Mouse (Mus musculus) MEL (cell line): ENCODE measurements around the gene Hspa12b. TPM values are rescaled to one million over a fixed set of nuclear protein-coding genes. Genes with fewer than 3 reads are reported as not detected.

ENCODE experiments used
- DNase-seq: peaks from one replicate; pipeline ENCODE4 v3.0.0; 2011; ENCODE audit warnings: low read depth, low spot score
- H3K27ac ChIP-seq: 2 replicates; pipeline ENCODE4 v1.5.1; 2012; ENCODE audit warnings: low read depth, mild to moderate bottlenecking, control low read depth, low read length, moderate library complexity; ENCODE audit not compliant: control insufficient read depth
- H3K27me3 ChIP-seq, 2 experiments: fragments of 150-350 bp in 1 of 2; sonication (generic) in 1 of 2; 2 replicates each; pipeline ENCODE4 v1.6.1; 2012; ENCODE audit warnings: low read length in 2 of 2, mild to moderate bottlenecking in 2 of 2, improper control_type of control experiment in 1 of 2, moderate library complexity in 1 of 2; ENCODE audit not compliant: insufficient read depth in 2 of 2, control insufficient read depth in 1 of 2
- H3K36me3 ChIP-seq, 2 experiments: 2 replicates each; pipeline ENCODE4 v1.6.1; 2012 to 2014; ENCODE audit warnings: low read length in 2 of 2, improper control_type of control experiment in 1 of 2, inconsistent platforms in 1 of 2, mild to moderate bottlenecking in 1 of 2; ENCODE audit not compliant: insufficient read depth in 2 of 2, control insufficient read depth in 1 of 2
- H3K4me1 ChIP-seq, 2 experiments: fragments of 150-350 bp in 1 of 2; sonication (generic) in 1 of 2; 2 replicates each; pipeline ENCODE4 v1.6.1; 2012; ENCODE audit warnings: low read length in 2 of 2, improper control_type of control experiment in 1 of 2, mild to moderate bottlenecking in 1 of 2; ENCODE audit not compliant: insufficient read depth in 2 of 2, control insufficient read depth in 1 of 2
- H3K4me3 ChIP-seq, 2 experiments: fragments of 150-350 bp in 1 of 2; sonication (generic) in 1 of 2; 2 replicates each; pipeline ENCODE4 v1.5.1; 2012; ENCODE audit warnings: low read depth in 2 of 2, low read length in 2 of 2, mild to moderate bottlenecking in 2 of 2, moderate library complexity in 2 of 2, control low read depth in 1 of 2, improper control_type of control experiment in 1 of 2; ENCODE audit not compliant: control insufficient read depth in 1 of 2, insufficient read depth in 1 of 2
- H3K79me2 ChIP-seq: 2 replicates; pipeline ENCODE4 v1.6.1; 2012; ENCODE audit warnings: mild to moderate bottlenecking, low read length, moderate library complexity; ENCODE audit not compliant: control insufficient read depth, poor library complexity, insufficient read depth
- H3K9ac ChIP-seq: 2 replicates; pipeline ENCODE4 v1.6.1; 2012; ENCODE audit warnings: low read depth, mild to moderate bottlenecking, control low read depth, low read length, moderate library complexity; ENCODE audit not compliant: control insufficient read depth, poor library complexity, severe bottlenecking
- H3K9me3 ChIP-seq: fragments of 150-350 bp; sonication (generic); replicated peaks from 2 replicates; pipeline ENCODE4 v1.6.1; 2012; ENCODE audit warnings: mild to moderate bottlenecking, low read length, improper control_type of control experiment, moderate library complexity; ENCODE audit not compliant: insufficient read depth
- BHLHE40 ChIP-seq: IDR thresholded peaks from 2 replicates; pipeline ENCODE4 v1.6.1; 2012; ENCODE audit warnings: low read depth, mild to moderate bottlenecking, inconsistent platforms, low read length, improper control_type of control experiment, borderline replicate concordance
- CHD1 ChIP-seq: IDR thresholded peaks from 2 replicates; pipeline ENCODE4 v1.6.1; 2012; ENCODE audit warnings: low read depth, mild to moderate bottlenecking, inconsistent platforms, low read length, improper control_type of control experiment
- CHD2 ChIP-seq: IDR thresholded peaks from 2 replicates; pipeline ENCODE4 v1.6.1; 2011; ENCODE audit warnings: low read length, improper control_type of control experiment
- CTCF ChIP-seq, 3 experiments: IDR thresholded peaks in 2 of 3; conservative IDR thresholded peaks in 1 of 3; 2 replicates each; pipeline ENCODE4 v1.5.1; 2011 to 2012; ENCODE audit warnings: low read length in 3 of 3, low read depth in 2 of 3, mild to moderate bottlenecking in 2 of 3, improper control_type of control experiment in 1 of 3, inconsistent platforms in 1 of 3, mixed read lengths in 1 of 3, moderate library complexity in 1 of 3; ENCODE audit not compliant: control insufficient read depth in 1 of 3, insufficient read depth in 1 of 3, poor library complexity in 1 of 3, severe bottlenecking in 1 of 3
- E2F4 ChIP-seq: IDR thresholded peaks from 2 replicates; pipeline ENCODE4 v1.6.1; 2011; ENCODE audit warnings: low read depth, low read length, improper control_type of control experiment, borderline replicate concordance
- EP300 ChIP-seq, 2 experiments: IDR thresholded peaks; 2 replicates each; pipeline ENCODE4 v1.6.1; 2011; ENCODE audit warnings: improper control_type of control experiment in 2 of 2, low read length in 2 of 2, low read depth in 1 of 2, mild to moderate bottlenecking in 1 of 2
- ETS1 ChIP-seq: IDR thresholded peaks from 2 replicates; pipeline ENCODE4 v1.6.1; 2012; ENCODE audit warnings: low read depth, mild to moderate bottlenecking, inconsistent platforms, low read length, improper control_type of control experiment, moderate library complexity
- KAT2A ChIP-seq: conservative IDR thresholded peaks from 2 replicates; pipeline ENCODE4 v1.6.1; 2012; ENCODE audit warnings: low read depth, low read length, improper control_type of control experiment, inconsistent platforms
- MAX ChIP-seq: IDR thresholded peaks from 2 replicates; pipeline ENCODE4 v1.6.1; 2011; ENCODE audit warnings: low read length, improper control_type of control experiment
- MAZ ChIP-seq: IDR thresholded peaks from 2 replicates; pipeline ENCODE4 v1.6.1; 2012; ENCODE audit warnings: low read depth, mild to moderate bottlenecking, inconsistent platforms, low read length, improper control_type of control experiment
- MEF2A ChIP-seq: IDR thresholded peaks from 2 replicates; pipeline ENCODE4 v1.6.1; 2014; ENCODE audit warnings: low read depth, mild to moderate bottlenecking, inconsistent platforms, low read length, improper control_type of control experiment; ENCODE audit not compliant: poor library complexity, insufficient replicate concordance, severe bottlenecking; ENCODE audit errors: extremely low read depth
- MXI1 ChIP-seq: IDR thresholded peaks from 2 replicates; pipeline ENCODE4 v1.6.1; 2011; ENCODE audit warnings: mild to moderate bottlenecking, low read depth, low read length, improper control_type of control experiment
- MYB ChIP-seq: IDR thresholded peaks from 2 replicates; pipeline ENCODE4 v1.6.1; 2011; ENCODE audit warnings: mild to moderate bottlenecking, low read depth, low read length, improper control_type of control experiment
- MYC ChIP-seq: IDR thresholded peaks from 2 replicates; pipeline ENCODE4 v1.6.1; 2011; ENCODE audit warnings: low read depth, mild to moderate bottlenecking, low read length, improper control_type of control experiment, moderate library complexity
- NELFE ChIP-seq: IDR thresholded peaks from 2 replicates; pipeline ENCODE4 v1.6.1; 2011; ENCODE audit warnings: low read depth, low read length, improper control_type of control experiment
- NRF1 ChIP-seq: IDR thresholded peaks from 2 replicates; pipeline ENCODE4 v1.6.1; 2014; ENCODE audit warnings: low read depth, mild to moderate bottlenecking, inconsistent platforms, low read length, improper control_type of control experiment, moderate library complexity; ENCODE audit not compliant: poor library complexity, insufficient read depth, severe bottlenecking
- POLR2A ChIP-seq, 2 experiments: IDR thresholded peaks; 2 replicates each; pipeline ENCODE4 v1.6.1; 2011 to 2012; ENCODE audit warnings: low read length in 2 of 2, mild to moderate bottlenecking in 2 of 2, control low read depth in 1 of 2, improper control_type of control experiment in 1 of 2, low read depth in 1 of 2, moderate library complexity in 1 of 2; ENCODE audit not compliant: control insufficient read depth in 1 of 2, insufficient read depth in 1 of 2, poor library complexity in 1 of 2
- RCOR1 ChIP-seq: IDR thresholded peaks from 2 replicates; pipeline ENCODE4 v1.6.1; 2012; ENCODE audit warnings: low read depth, mild to moderate bottlenecking, inconsistent platforms, low read length, improper control_type of control experiment
- SIN3A ChIP-seq: IDR thresholded peaks from 2 replicates; pipeline ENCODE4 v1.6.1; 2012; ENCODE audit warnings: low read length, improper control_type of control experiment, inconsistent platforms
- TAL1 ChIP-seq: IDR thresholded peaks from 2 replicates; pipeline ENCODE4 v1.6.1; 2012; ENCODE audit warnings: mild to moderate bottlenecking, inconsistent platforms, low read length, moderate library complexity, mixed read lengths
- TCF12 ChIP-seq: IDR thresholded peaks from 2 replicates; pipeline ENCODE4 v1.6.1; 2014; ENCODE audit warnings: low read depth, mild to moderate bottlenecking, inconsistent platforms, low read length, improper control_type of control experiment, moderate library complexity
- USF1 ChIP-seq: IDR thresholded peaks from 2 replicates; pipeline ENCODE4 v1.6.1; 2014; ENCODE audit warnings: low read depth, mild to moderate bottlenecking, inconsistent platforms, low read length, improper control_type of control experiment, moderate library complexity
- ZKSCAN1 ChIP-seq: IDR thresholded peaks from 2 replicates; pipeline ENCODE4 v1.6.1; 2012; ENCODE audit warnings: low read depth, mild to moderate bottlenecking, inconsistent platforms, low read length, improper control_type of control experiment, moderate library complexity
- polyA plus RNA-seq, 2 experiments: library from polyadenylated mRNA; stranded (reverse) in 1 of 2; unstranded in 1 of 2; fragments of >175 nt in 1 of 2; fragments of >200 nt in 1 of 2; gene quantifications; 2 replicates each; pipeline versions ENCODE4 v1.2.1 to v1.2.4; 2012; ENCODE audit warnings: low replicate concordance in 2 of 2, low read depth in 1 of 2; ENCODE audit not compliant: insufficient read length in 2 of 2, insufficient read depth in 1 of 2, missing spikeins in 1 of 2
- total RNA-seq: library from RNA; depleted of rRNA; stranded (reverse); fragments of 300-350 nt; gene quantifications from 2 replicates; pipeline ENCODE4 v1.2.3, GENCODE M21; 2012

The Hspa12b gene
- total and polyA plus RNA-seq, 3 experiments, result 0.04 to 1.2 TPM; not detected in 1

GRCm38 (mm10) chr2:131170936-131171335 is 43.9 kb downstream of the Hspa12b start:
- H3K9me3 ChIP-seq, result no peaks in the 10 kb centered on the region
- DNase-seq, result no peak
- no peaks in the 10 kb centered on the region for H3K27me3 ChIP-seq
- no peaks in the 10 kb centered on the region for H3K79me2 ChIP-seq
- H3K9ac ChIP-seq, result peak overlapping the region; percentile 12; the same call in 1 of the 2 replicates
- 0 out of 2 replicates have a peak, but pooled peaks have one; percentile 2 for TF ChIP-seq TAL1
- no peak for TF ChIP-seq RCOR1
- peaks cover 0 to 5% of the 10 kb centered on the region in 2 experiments; a peak in 1 of 4 replicates for H3K36me3 ChIP-seq
- peak overlapping the region; percentile 46 to 51; a peak in 3 of 4 replicates for H3K4me3 ChIP-seq
- H3K27ac ChIP-seq, result no peak overlapping the region
- peaks cover 3 to 24% of the 10 kb centered on the region in 2 experiments; a peak in 3 of 4 replicates for H3K4me1 ChIP-seq

GRCm38 (mm10) chr2:131171401-131172104 is 44.5 kb downstream of the Hspa12b start:
- Histone ChIP-seq H3K9ac (peak overlapping the region; percentile 54), H3K79me2 (no peaks in the 10 kb centered on the region), H3K27ac (no peak overlapping the region), H3K9me3 (no peaks in the 10 kb centered on the region), H3K27me3 (no peaks in the 10 kb centered on the region), H3K4me1 (peaks cover 3 to 24% of the 10 kb centered on the region in 2 experiments; a peak in 3 of 4 replicates), H3K36me3 (peaks cover 0 to 5% of the 10 kb centered on the region in 2 experiments; a peak in 1 of 4 replicates), H3K4me3 (peak overlapping the region; percentile 51 to 67)
- DNase-seq, result peak; percentile 79
- TF ChIP-seq CHD1, result no peak
- peak; percentile 100 for TF ChIP-seq BHLHE40
- peak in 2 of 3 experiments; percentile 39 to 49; a peak in 4 of 6 replicates for TF ChIP-seq CTCF (IDR thresholded peaks at IDR 0.05 in 2 of 3, conservative IDR thresholded peaks at IDR 0.05 in 1 of 3; ENCODE audit: control insufficient read depth in 1 of 3, insufficient read depth in 1 of 3, low read depth in 2 of 3, low read length in 3 of 3, poor library complexity in 1 of 3, severe bottlenecking in 1 of 3)
- peak; percentile 68; the same call in 1 of the 2 replicates for TF ChIP-seq MXI1
- no peak for TF ChIP-seq TAL1
- TF ChIP-seq MAX, result peak; percentile 61; the same call in 1 of the 2 replicates
- peak in 1 of 2 experiments; percentile 41; a peak in 1 of 4 replicates for TF ChIP-seq POLR2A (IDR thresholded peaks at IDR 0.05; ENCODE audit: control insufficient read depth in 1 of 2, insufficient read depth in 1 of 2, low read depth in 1 of 2, low read length in 2 of 2, poor library complexity in 1 of 2)
- no peak for TF ChIP-seq MYC
- TF ChIP-seq USF1, result peak; percentile 80
- TF ChIP-seq MAZ, result peak; percentile 33; the same call in 1 of the 2 replicates
- no peak for TF ChIP-seq KAT2A
- no peak for TF ChIP-seq CHD2
- peak; percentile 51; the same call in 1 of the 2 replicates for TF ChIP-seq SIN3A
- TF ChIP-seq EP300 (IDR thresholded peaks at IDR 0.05; ENCODE audit: low read depth in 1 of 2, low read length in 2 of 2), result no peak
- no peak for TF ChIP-seq MEF2A
- peak; percentile 34; the same call in 1 of the 2 replicates for TF ChIP-seq NRF1
- no peak for TF ChIP-seq TCF12
- no peak for TF ChIP-seq ETS1
- no peak for TF ChIP-seq ZKSCAN1
- TF ChIP-seq MYB, result no peak
- no peak for TF ChIP-seq E2F4
- no peak for TF ChIP-seq NELFE
